Mouse (Mus musculus): ENCODE results near the gene Trmt5.

Gene Trmt5

DNA sequence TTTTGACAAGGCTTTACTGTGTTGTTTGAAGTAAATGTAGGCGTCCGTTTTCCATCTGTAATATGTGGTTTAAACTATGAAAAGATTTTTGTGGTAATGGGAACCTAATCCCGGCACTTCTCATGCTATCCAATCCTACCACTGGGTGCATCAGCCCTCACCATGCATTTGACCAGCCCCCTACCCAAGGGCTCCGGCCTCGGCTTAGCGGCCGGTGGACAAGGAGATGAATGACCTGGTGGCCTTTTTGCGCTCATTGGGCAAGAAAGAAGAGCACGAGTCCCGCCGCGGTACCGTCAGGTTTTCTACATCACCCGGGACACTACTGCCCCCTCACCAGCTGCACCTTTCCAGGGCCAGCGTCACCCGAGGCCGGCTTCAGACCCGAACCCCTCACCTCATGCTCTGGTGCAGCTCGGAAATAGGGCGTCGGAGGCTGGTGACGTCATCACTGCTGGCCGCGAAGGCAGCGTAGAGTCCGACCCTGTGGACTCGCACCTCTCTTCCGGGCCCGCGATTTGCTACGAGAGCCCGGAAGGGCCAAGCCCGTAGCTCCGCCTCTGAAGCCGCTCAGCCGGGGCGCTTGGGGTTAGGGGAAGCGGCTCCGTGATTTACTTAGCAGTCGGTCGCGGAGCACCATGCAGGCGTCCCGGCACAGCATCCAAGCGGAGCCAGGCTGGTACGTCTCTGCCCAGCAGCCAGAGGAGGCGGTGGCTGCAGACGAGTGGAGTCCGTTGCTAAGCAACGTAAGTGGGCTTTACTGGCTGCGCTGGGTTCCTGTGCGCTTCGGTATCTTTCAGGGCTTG, at the start of gene Trmt5, which contains the start of gene Slc38a6:
Gene Trmt5 (minus strand): TSS at position 424 of the 806 bp plus-strand sequence.
Gene Slc38a6 (plus strand): TSS at position 493 of the 806 bp plus-strand sequence.
- peak; percentile 96 for DNase-seq (ENCODE audit: low spot score)

DNA sequence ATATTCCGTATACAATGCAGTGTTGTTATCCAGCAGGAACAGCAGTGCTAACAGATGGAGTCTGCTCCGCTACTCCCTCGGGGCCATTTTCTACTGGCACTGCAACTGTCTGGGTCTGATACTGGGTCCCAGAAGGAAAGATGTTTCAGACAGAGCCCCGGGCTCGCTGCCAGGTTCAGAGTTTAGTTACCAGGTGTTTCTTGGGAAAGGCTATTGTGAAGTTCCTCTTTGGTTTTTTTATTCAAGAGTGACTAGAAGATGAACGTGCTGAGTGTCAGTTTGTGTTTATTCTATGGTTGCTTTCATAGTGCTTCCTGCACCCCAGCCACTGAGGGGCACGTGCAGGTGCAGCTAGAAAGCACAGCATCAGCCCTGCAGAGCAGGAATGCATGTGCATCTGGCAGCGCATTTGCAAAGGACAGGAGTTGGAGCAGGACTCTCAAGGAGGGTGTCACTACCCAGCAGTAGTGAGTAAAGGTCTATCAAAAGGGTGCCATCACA, 47.6 kb upstream of the Trmt5 start:
- no peak for DNase-seq (ENCODE audit: low spot score)

DNA sequence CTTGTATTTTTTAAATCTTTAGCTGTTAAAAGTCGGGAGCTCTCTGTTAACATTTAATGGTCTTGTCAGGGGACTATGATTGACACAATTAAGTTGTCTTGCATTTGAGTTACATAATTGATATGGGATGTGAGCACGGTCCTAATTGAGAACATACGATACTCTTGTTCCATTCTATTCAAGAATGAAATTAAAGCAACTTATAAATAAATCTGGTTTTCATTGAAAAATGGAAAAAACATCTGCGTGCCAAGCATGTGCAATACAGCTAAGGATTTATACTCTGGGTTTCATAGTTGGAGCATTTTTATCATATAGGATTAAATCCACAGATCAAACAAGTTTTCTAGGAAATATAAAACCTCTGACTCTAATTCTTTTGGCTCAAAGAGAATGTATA, 46.2 kb upstream of the Trmt5 start:
- DNase-seq (ENCODE audit: low spot score) = no peak

DNA sequence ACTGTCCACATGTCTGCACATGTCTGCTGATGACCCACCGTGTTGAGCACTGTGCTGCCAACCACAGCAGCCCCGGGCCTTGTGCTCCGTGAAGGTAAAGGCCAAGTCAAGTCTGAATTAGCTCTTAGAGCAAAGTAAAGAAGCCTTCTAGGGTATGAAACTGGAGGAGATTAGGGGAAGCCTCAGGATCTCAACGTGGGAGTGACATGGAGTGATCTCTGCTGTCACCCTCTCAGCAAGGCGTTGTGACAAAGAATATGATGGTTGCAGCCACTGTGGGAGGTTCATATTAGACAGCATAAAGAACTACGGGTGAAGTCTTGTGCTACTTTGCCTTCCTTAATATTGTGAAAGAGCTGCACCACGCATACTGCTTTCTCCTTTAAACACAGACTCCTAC, 43.7 kb upstream of the Trmt5 start:
- DNase-seq (ENCODE audit: low spot score) = no peak

DNA sequence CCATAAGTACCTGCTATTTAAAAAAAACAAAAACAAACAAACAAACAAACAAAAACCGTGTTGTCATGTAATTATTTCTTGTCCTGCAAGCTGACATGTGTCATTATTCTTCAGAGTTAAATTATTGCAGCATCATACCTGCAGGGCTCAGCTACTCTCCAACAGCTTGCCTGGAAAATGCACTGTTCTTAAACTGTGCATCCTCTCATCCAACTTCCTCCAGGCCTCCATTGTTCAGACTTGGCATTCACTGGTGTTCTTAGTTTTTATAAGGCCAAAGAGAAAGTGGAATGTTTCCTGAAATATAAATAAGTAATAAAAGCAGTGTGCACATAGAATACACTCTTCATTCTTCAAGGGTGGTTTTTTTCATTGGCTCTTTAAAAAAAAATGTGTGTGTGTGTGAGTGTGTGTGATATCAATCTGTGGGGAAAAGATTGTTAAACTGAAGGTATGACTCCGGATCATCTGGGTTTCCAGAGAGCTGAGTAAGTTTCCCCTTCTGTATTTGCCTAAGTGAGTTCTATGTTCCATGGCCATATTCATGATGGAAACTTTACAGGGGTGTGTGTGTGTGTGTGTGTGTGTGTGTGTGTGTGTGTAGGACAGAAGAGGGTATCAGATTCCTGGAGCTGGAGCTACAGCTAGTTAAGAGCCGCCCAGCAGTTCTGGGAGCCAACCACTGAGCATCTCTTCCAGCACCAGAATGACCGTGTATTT, 42.1 kb upstream of the Trmt5 start:
- DNase-seq (ENCODE audit: low spot score) = no peak

DNA sequence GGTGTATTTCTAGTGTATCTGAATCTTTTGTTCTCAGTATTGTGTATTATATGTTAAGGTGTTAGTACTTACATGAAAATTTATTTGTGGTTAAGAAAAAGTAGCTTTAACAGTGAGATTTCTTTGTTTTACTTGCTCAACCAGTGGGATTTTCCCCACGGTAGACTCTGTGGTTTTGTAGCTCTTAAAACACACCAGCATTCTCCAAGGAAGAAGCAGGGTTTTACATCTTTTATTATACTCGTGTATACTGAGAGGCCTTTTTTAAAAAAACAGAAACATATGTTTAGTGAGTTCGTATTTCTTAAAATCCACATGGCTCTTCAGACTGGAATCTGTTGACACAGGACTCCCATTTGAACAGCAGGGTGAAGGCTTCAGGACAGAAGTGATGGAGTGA, 40.9 kb upstream of the Trmt5 start:
- DNase-seq (ENCODE audit: low spot score) = no peak

DNA sequence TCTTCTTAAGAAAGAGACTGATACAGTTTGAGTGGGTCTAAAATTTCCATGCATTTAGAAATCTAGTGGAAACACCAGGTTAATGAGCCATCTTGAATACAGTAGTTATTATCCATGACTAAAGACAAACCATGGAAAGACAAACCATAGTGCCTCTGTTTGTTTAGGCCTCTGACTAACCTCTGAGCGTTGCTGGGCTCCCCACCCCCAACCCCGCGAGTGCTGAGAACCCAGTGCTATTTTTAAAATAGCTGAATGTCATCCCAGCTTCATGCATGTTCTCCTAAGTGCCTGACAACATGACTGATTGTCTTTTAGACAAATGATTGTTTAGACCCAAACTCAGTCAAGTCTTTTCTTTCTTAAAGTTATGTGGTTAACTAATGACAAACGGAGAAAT, 39.1 kb upstream of the Trmt5 start:
- no peak for DNase-seq (ENCODE audit: low spot score)

DNA sequence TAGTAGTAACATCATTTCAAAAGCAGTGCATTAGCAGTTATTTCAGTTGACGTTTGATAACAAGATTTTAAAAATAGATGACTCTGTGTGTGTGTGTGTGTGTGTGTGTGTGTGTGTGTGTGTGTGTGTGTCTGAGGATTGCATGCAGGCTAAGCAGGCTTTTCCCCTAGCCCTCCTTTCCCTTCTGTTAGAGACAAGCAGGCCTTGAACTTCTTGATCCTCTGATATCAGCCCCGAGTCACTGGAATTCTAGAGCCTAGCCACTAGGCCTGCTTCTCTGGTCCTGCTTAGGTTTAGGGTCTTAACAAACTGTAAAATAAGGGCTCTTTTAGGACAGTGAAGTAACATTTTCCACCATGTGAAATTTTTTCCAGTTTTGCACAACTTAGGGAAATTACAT, 38.7 kb upstream of the Trmt5 start:
- DNase-seq (ENCODE audit: low spot score) = no peak

DNA sequence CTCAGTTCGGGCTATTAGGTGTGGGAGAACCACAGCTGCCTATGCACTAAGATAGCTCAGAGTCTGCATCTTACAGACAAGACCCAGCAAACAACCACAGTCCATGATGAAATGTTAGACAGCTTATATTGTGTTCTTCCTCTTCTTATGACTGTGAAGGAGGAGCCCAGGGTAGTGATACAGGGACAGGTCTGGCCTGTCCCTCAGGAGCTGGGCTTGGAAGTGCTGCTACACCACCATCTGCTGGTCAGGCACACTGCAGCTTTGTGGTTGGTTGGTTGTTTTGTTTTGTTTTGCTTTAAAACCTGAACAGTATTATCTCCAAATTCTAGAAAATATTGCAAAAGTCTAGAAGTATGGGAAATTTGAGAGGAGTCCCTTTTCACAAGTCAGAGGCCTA, 38.2 kb upstream of the Trmt5 start:
- no peak for DNase-seq (ENCODE audit: low spot score)

DNA sequence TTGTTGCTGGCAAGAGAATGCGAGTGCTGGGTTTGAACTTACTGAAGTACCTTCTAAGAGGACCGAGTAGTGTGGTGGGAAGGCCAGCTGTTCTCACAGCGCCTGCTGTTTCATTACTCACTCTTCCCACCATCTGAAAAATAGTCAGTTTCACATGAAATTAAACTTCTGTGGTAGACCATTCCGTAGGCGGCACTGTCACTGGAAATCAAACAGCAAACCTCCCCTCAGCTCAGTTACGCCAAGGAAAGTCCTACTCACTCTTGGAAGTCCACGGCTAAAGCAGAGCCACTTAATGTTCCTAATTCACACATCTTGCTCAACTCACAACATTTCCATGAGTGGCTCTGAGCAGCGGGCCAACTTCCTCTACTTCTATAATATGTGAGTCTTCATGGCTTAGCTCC, 37.7 kb upstream of the Trmt5 start:
- DNase-seq (ENCODE audit: low spot score) = no peak

DNA sequence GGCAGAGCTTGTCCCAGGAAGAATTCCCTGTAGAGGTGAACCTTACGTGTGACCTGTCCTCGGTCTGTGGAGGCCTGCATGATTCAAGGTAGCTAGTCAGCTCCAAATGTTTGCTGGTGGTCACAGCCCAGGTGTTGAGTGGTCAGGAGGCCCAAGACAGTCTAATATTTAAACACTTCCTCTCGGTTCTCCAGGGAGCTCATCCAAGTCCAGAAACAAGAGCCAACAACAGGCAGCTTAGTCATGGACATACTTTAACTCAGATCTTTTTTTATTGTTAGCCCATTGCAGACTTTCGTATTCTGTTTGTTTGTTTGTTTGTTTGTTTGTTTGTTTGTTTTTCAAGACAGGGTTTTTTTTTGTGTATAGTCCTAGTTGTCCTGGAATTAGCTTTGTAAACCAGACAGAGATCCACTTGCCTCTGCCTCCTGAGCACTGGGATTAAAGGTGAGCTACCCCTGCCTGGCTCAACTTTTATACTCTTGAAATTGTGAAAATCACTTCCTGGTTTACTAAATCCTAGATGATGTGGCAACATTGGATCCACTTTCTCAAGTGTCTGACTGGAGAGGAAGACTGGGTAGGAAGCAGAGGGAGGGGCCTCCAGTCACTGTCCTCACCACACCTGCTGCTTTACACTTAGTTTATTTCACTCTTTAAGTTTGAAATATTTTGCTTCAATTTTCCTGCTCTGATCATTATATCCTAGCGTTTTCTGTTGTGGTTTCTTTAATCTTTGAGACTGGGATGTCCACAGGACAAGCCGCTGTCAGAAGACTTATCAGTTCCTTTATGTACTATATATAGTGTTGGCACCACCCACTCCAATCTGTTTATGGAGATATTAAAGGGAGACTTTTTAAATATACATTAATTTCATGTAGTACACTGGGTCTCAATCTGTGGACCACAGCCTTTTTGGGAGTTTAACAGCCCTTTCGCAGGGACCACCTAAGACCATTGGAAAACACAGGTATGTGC, 31.5 kb upstream of the Trmt5 start:
- no peak for DNase-seq (ENCODE audit: low spot score)

DNA sequence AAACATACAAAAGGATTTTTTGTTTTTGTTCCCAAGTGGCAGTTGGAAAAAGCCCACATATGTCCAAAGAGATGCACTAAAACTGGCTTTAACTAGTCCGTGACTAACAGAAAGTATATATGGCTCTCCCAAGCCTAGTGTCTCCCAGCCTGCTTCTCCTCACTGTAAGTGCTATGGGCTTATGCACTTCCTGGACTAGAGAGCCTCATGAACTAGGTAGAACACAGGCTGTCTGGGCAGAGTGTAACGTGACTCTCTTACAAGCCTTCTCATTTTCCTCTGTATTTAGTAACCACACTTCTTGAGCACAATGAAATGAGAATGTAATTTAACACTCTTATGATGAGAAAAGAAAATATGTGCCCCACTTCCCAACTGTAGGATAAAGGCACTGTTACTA, 22.2 kb upstream of the Trmt5 start:
- DNase-seq (ENCODE audit: low spot score) = no peak

DNA sequence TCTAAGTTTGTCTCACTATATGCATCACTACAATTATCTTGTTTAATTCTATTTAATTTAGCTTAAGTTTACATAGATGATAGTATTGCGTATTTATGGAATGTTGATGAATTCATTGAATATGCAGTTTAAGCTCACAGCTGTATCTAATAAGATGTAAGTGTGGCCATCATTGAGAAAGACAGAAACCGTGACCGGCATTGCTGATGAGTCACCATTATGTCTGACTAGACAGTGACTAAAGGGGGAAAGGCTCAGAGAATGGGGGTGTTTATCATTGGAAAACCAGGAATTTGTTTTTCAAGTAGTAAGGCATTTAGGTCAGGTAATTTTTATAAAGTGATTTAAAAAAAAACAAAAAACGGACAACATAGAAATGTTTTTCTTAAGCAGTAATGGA, 21.2 kb upstream of the Trmt5 start:
- no peak for DNase-seq (ENCODE audit: low spot score)

DNA sequence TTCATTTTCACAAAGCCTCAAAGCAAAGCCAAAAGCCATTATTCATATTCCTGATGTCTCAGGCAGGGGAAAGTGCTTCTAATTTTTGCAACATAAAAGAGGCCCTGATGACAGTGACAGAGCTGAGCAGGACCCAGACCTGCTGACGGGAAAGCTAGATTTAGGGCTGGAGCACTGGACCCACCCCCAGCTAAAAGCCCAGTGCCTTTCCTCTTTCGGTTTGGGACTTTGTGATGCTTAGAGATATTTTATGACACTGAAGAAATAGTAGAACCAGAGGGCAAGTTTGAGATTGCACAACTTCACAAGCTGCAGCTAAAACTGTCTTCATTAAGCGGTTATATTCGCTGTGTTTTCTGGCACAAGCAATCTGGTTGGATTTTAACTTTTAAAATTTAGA, 18.1 kb upstream of the Trmt5 start:
- DNase-seq (ENCODE audit: low spot score) = no peak

DNA sequence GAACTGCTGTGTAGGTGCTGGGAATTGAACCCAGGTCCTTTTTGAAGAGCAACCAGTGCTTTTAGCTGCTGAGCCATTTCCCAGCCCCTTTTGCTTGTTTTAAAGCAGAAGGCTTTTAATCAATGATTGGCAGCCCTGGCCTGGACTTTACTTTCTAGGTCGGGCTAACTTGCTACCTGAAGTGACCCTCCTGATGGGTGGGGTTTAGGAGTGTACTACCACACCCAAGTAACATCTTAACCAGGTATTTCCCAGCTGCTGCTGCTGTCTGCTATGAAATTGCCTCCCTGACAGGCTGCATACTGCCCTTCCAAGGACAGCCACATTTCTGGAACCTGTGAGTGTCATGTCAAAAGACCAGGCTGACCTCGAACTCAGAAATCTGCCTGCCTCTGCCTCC, 14.0 kb upstream of the Trmt5 start:
- DNase-seq (ENCODE audit: low spot score) = no peak

DNA sequence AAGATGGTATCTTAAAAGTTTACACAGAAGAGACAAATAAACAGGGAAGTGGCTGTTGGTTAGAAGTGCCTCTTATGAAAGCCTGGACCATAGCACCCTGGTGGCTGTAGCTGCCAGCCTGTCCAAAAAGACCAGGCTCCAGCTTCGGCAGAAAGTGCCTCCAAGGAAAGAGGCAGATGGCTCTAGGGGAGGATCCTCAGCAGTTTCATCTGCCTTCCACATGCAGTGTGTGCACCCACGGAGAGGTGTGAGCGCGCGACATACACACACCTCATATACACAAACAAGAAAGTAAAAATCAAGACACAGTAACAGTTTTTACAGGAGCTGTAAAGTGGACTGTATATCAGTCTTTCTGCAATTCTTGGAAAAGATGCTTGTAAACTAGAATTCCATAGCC, 12.1 kb upstream of the Trmt5 start:
- DNase-seq (ENCODE audit: low spot score) = no peak

DNA sequence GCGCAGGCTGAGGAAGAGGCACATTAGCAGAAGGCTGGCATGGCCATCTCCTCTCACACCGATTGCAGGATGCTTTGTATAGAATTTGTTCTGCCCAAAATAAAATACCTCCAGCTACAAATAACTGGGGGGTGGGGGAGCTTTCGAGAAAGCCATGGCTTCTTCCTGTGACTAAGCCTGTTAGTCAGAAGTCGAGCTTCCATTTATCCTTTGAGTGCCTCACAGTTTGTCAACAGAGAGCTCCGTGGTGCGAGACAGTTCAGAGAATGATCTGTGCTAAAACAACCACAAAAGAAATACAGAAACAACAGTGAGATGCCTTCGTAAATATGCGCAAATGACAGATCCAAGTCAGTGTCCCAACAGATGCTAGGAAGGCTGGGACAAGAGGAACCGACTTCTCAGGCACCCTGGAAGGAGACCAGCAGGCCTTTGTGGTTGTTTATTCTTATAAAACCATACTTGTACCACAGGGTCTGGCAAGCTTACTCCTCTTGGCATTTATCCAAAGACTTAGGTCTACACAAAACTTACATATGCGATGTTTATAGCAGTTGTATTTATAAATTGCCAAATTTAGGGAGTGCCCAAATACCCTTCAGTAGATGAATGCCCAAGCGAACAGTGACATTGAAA, 9.1 kb upstream of the Trmt5 start:
- DNase-seq (ENCODE audit: low spot score) = no peak

DNA sequence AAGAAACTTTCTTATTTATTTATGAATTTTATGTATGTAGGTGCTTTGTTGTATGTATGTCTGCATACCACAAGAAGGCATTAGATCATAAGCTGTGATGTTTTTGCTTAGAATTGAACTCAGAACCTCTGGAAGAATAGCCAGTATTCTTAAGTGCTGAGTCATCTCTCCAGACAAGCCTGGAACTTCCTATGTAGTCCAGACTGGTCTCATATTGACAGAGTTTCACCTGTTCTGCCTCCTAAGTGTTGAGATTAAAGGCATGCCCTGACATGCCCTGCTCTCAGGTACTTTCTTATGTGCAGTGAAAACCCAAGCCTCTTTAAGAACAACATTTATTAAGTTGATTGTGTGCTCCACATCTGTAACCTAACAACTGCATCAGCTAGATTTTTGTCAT, 8.4 kb upstream of the Trmt5 start:
- DNase-seq (ENCODE audit: low spot score) = no peak

DNA sequence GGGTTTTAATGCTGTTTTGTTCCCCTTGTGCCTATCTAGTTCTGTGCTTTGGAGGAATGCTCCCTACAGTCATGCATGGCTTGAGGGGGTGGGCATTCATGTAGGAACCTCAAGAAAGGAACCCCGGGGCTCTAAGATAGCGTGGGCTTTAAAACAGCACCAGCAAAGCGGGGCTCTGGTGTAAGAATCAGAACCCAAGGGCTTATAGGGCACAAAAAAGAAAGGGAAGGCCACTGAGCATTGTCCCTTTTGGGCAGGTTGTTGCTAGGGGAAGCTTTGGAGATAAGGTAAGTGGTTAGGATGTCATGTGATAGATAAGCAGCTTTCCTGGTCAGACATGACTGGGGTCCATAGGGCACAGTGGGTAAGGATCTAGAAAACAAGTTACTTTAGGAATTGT, 2.1 kb upstream of the Trmt5 start:
- DNase-seq (ENCODE audit: low spot score) = no peak

DNA sequence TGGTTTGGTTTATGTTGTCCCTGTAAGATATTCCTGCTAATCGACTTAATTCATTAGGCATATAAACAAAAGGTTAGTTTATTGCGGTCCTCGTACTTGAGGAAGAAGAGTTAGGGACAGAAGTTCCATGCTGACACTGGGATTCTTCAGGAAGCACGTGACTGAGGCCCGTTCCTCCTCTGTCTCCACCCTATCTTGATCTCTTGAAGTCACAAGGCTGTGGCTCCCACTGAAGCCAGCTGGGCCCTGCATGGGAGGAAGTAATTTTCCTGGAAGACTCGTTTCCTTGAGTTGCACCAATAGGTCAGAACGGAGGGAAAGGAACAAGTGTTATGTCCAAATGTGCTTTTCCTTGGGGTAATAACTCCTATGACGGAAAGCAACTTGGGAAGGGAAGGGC, 1.1 kb upstream of the Trmt5 start:
- no peak for DNase-seq (ENCODE audit: low spot score)

DNA sequence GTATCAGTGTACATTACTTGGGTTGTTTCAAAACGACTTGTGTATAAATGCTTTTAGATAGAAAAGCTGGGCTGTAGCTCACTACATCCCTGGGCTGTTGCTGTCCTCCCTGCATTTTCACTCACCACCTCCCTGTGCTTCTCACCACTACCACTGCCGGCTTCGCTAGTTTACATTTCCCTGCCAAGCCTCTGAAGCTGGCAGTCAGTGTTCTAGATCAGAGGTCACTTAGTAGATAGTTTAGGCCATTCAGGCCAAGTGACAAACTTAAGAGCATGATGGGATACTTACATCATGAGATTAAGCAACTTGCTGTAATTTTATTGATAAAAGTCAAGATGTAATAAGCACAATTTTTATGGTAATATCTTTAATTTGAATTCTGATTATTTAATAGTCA, 11.6 kb downstream of the Trmt5 start:
- DNase-seq (ENCODE audit: low spot score) = no peak

DNA sequence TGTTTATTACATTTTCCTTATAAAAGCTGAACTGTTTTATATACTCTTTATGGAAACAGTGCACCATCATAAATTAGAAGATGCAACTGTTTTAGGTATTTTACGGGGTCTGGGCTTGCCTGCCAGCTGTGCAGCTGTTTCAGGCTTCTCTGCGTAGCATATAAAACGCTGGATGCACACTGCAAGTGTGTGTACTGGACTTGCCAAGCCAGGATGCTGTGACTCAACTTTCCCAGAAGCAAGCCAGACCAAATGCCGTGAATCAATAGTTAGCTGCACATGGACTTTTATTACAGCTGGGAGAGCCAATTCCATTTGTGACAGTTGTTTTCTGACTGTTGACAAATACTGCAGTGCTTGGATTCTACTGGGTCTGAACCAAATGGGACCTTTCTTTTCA, 16.6 kb downstream of the Trmt5 start:
- no peak for DNase-seq (ENCODE audit: low spot score)

All from embryo, embryonic 10.5 days (tissue).